Mouse (Mus musculus) intestine, embryonic 14.5 days (tissue): Measurements from ENCODE around the gene Bmper. TPM values are rescaled to one million over a fixed set of nuclear protein-coding genes. Genes with fewer than 3 reads are reported as not detected.

Experiments used
- ATAC-seq: fragments of 200-750 bp; cut with Nextera tagmentation; replicated peaks from 2 replicates; pipeline ENCODE4 v1.8.0; 2017; ENCODE audit warnings: low read depth, moderate number of reproducible peaks, moderate TSS enrichment, moderate library complexity; ENCODE audit not compliant: low FRiP score, low TSS enrichment
- DNase-seq: peaks from one replicate; pipeline ENCODE4 v3.0.0-alpha.2; 2018; ENCODE audit warnings: low spot score
- H3K27ac ChIP-seq: fragments of 300-500 bp; sonication (generic); 2 replicates; pipeline ENCODE4 v1.5.1; 2014; ENCODE audit warnings: low read depth, mild to moderate bottlenecking, control low read depth
- H3K27me3 ChIP-seq: fragments of 300-500 bp; sonication (generic); replicated peaks from 2 replicates; pipeline ENCODE4 v1.6.1; 2014; ENCODE audit warnings: low read length, control low read depth; ENCODE audit not compliant: control insufficient read depth, insufficient read depth
- H3K36me3 ChIP-seq: fragments of 300-500 bp; sonication (generic); 2 replicates; pipeline ENCODE4 v1.6.1; 2014; ENCODE audit warnings: low read length, control low read depth; ENCODE audit not compliant: control insufficient read depth, insufficient read depth
- H3K4me1 ChIP-seq: fragments of 300-500 bp; sonication (generic); replicated peaks from 2 replicates; pipeline ENCODE4 v1.6.1; 2014; ENCODE audit warnings: low read length, control low read depth, mixed read lengths; ENCODE audit not compliant: control insufficient read depth, insufficient read depth
- H3K4me2 ChIP-seq: fragments of 300-500 bp; sonication (generic); 2 replicates; pipeline ENCODE4 v1.6.1; 2014; ENCODE audit warnings: low read length
- H3K4me3 ChIP-seq: fragments of 300-500 bp; sonication (generic); 2 replicates; pipeline ENCODE4 v1.5.1; 2014; ENCODE audit warnings: low read depth, low read length, control low read depth, mixed read lengths
- H3K9ac ChIP-seq: fragments of 300-500 bp; sonication (generic); 2 replicates; pipeline ENCODE4 v1.6.1; 2014; ENCODE audit warnings: mild to moderate bottlenecking, low read length
- H3K9me3 ChIP-seq: fragments of 300-500 bp; sonication (generic); 2 replicates; pipeline ENCODE4 v1.6.1; 2016; ENCODE audit warnings: low read length, control low read depth; ENCODE audit not compliant: control insufficient read depth
- WGBS: fragments of 180-500 bp; shearing (Covaris S2); extraction: QIAGEN DNeasy Blood & Tissue Kit; methylation state at CpG from one replicate; pipeline ENCODE4 v1.1.7; 2014; 5-methylcytosine and 5-hydroxymethylcytosine counted together
- polyA plus RNA-seq: library from polyadenylated mRNA; unstranded; fragments of >200 nt; fragmentation: Nextera tagmentation; extraction: Ambion mirVana; gene quantifications from 2 replicates; pipeline ENCODE4 v1.2.1, GENCODE M21; 2014

Gene Bmper
- polyA plus RNA-seq, 1 experiment from 2014 or later, result 12.7 TPM

GRCm38 (mm10) chr9:23327830-23328229, 105.0 kb downstream of the Bmper start:
- H3K4me3 ChIP-seq, result no peak overlapping the region
- no peak for ATAC-seq
- no peaks in the 10 kb centered on the region for H3K4me1 ChIP-seq
- H3K4me2 ChIP-seq, result no peak overlapping the region
- no peak overlapping the region for H3K27ac ChIP-seq
- H3K9ac ChIP-seq, result no peak overlapping the region
- no peak for DNase-seq
- no peaks in the 10 kb centered on the region for H3K27me3 ChIP-seq
- WGBS, result 83% methylated on average over 3 of the region's 3 CpGs
- no peaks in the 10 kb centered on the region for H3K36me3 ChIP-seq
- no peaks in the 10 kb centered on the region for H3K9me3 ChIP-seq

DNA sequence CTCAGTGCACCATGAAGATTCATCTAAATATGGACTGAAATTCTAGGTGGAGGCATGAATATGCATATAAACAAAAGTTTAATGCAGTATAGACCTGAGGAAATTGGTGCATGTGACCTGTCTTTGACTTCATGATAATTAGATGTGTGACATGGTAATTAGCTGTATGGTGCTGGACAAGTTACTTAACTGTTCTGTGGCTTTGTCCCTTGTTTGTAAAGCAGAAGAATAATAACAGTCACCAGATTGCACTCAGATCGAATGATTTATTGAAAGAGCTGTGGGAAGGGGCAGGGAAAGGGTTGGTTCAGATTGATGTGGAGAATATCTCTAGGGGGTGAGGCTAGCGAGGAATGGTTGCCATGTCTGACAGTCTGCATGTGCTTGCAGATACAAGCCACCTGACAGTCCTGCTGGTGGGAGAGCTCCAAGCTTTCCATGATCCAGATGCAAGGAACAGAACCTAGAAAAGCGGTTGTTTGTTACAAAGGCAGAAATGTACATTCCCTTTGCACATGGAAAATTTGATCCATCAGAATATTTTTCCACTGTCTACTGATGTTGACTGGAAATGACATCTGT, 110.3 kb downstream of the Bmper start:
- DNase-seq, result no peak
- Histone ChIP-seq H3K4me1 (no peaks in the 10 kb centered on the region), H3K9ac (no peak overlapping the region), H3K27me3 (no peaks in the 10 kb centered on the region), H3K27ac (no peak overlapping the region), H3K4me3 (no peak overlapping the region), H3K9me3 (no peaks in the 10 kb centered on the region), H3K4me2 (no peak overlapping the region), H3K36me3 (no peaks in the 10 kb centered on the region)
- WGBS, result 65% methylated on average over 3 of the region's 3 CpGs
- no peak for ATAC-seq

DNA sequence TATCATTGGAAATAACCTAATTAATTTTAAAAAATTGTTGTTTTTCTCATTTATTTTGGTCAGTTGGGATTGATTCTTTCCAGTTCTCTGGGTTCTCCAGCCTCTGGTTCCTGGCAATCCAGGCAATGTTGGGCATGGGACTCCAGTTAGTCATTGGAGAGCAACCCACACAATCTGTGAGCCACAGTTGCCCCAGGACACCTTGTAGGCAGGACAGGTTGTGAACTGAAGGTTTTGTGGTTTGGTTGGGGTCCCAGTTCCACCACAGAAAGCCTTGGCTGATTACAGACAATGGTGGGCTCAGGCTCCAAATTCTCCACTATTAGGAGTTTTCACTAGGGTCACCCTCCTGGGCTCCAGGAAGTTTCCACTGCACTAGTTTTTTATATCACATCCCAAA, 117.7 kb downstream of the Bmper start:
- no peak for DNase-seq
- Histone ChIP-seq H3K4me2 (no peak overlapping the region), H3K4me1 (no peaks in the 10 kb centered on the region), H3K4me3 (no peak overlapping the region), H3K9me3 (no peaks in the 10 kb centered on the region), H3K27ac (no peak overlapping the region), H3K36me3 (no peaks in the 10 kb centered on the region), H3K27me3 (no peaks in the 10 kb centered on the region), H3K9ac (no peak overlapping the region)
- ATAC-seq, result no peak

- DNase-seq, result no peak
- no peak overlapping the region for H3K4me3 ChIP-seq
- no peaks in the 10 kb centered on the region for H3K36me3 ChIP-seq
- no peak overlapping the region for H3K27ac ChIP-seq
- H3K4me1 ChIP-seq, result no peaks in the 10 kb centered on the region
- no peak overlapping the region for H3K9ac ChIP-seq
- no peaks in the 10 kb centered on the region for H3K9me3 ChIP-seq
- H3K27me3 ChIP-seq, result no peaks in the 10 kb centered on the region
- H3K4me2 ChIP-seq, result no peak overlapping the region
- ATAC-seq, result no peak
Measured at GRCm38 (mm10) chr9:23341246-23341645, 118.4 kb downstream of the Bmper start.

GRCm38 (mm10) chr9:23344353-23344752, 121.5 kb downstream of the Bmper start:
- no peak for ATAC-seq
- Histone ChIP-seq H3K27me3 (no peaks in the 10 kb centered on the region), H3K4me1 (no peaks in the 10 kb centered on the region), H3K27ac (no peak overlapping the region), H3K9me3 (no peaks in the 10 kb centered on the region), H3K4me2 (no peak overlapping the region), H3K36me3 (no peaks in the 10 kb centered on the region), H3K4me3 (no peak overlapping the region), H3K9ac (no peak overlapping the region)
- DNase-seq, result no peak

DNA sequence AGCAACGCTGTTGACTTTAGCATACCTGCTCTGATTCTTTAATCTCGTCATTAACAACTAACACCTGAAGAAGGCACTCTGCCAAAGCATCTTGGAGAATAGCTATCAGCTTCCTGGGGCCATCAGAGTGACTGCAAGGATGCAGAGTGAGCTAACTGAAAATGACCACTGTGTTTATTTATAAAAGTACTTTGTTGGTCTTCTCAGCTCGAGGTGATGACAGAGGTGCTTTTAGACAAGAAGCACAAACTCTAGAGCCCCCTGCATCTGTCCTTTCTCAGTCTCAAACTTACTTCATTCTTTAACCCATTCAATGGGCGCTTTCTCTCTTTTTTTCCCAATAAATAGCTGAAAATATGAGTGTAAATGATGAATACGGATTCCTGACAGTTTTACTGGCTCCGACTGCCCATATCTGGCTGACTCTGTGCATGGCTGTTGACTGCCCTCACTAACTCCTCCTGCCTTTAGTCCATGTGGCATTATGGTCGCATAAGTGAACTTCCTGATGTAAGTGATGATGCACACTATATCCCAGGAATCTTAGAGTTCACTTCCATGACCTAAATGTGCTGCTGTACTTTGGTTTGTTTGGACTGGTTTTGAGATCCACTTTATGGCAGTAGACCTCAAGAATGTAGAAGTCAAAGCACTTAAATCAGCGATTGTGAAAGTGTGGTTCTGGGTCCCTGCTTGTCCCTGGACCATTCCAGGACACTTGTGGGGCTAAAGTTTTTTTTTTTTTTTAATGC, 122.4 kb downstream of the Bmper start:
- Histone ChIP-seq H3K4me2 (no peak overlapping the region), H3K27ac (no peak overlapping the region), H3K27me3 (no peaks in the 10 kb centered on the region), H3K9ac (no peak overlapping the region), H3K4me1 (no peaks in the 10 kb centered on the region), H3K9me3 (no peaks in the 10 kb centered on the region), H3K4me3 (no peak overlapping the region), H3K36me3 (no peaks in the 10 kb centered on the region)
- ATAC-seq (no peak), DNase-seq (no peak)
- 51% methylated on average over 8 of the region's 8 CpGs for WGBS

DNA sequence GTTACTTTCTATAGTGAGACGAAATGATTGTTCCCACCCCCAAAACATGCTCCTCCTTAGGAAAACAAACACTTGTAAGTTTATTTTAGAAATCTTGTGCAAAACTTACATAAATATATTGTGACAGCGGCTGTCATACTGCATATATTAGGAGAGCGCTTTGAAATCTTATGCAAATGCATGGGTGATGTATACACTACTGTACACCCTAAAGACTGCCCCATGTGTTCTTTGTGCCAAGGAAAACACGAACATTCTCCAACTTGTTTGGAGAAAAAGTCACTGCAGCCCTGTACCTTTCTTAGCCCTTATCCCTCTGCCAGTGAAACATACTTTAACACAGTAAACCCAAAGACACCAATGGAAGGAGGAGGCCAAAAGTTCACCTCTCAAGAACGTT, 126.7 kb downstream of the Bmper start:
- Histone ChIP-seq H3K4me3 (no peak overlapping the region), H3K27ac (no peak overlapping the region), H3K27me3 (no peaks in the 10 kb centered on the region), H3K9me3 (no peaks in the 10 kb centered on the region), H3K4me1 (no peaks in the 10 kb centered on the region), H3K9ac (no peak overlapping the region), H3K36me3 (no peaks in the 10 kb centered on the region), H3K4me2 (no peak overlapping the region)
- DNase-seq (no peak), ATAC-seq (no peak)
- 56% methylated on average over 5 of the region's 5 CpGs for WGBS

DNA sequence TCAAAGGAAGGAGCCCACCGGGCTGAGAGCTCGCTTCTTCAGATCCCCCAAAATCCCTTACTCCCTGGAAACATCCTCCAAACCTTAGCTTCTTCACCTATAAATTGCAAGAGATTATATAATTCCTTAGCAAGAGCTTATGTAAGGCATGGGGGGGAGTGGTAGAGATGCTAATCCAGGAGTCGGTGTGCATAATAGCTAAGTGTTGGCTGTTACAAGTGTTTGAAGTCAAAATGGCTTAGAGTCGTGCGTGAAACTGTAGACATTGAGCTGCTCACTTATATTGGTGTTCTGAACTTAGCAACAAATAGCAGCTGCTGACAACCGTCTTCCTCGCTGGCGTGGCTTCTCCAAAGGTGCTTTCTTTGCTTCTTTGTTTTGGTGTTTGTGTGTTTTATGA, 128.5 kb downstream of the Bmper start:
- H3K9ac ChIP-seq, result no peak overlapping the region
- no peaks in the 10 kb centered on the region for H3K27me3 ChIP-seq
- no peak overlapping the region for H3K4me3 ChIP-seq
- no peak for DNase-seq
- no peaks in the 10 kb centered on the region for H3K36me3 ChIP-seq
- no peak overlapping the region for H3K27ac ChIP-seq
- 93% methylated on average over 8 of the region's 8 CpGs for WGBS
- H3K9me3 ChIP-seq, result no peaks in the 10 kb centered on the region
- no peak for ATAC-seq
- no peak overlapping the region for H3K4me2 ChIP-seq
- H3K4me1 ChIP-seq, result no peaks in the 10 kb centered on the region

- Histone ChIP-seq H3K4me3 (no peak overlapping the region), H3K9me3 (no peaks in the 10 kb centered on the region), H3K27me3 (no peaks in the 10 kb centered on the region), H3K27ac (no peak overlapping the region), H3K4me2 (no peak overlapping the region), H3K36me3 (no peaks in the 10 kb centered on the region), H3K4me1 (no peaks in the 10 kb centered on the region), H3K9ac (no peak overlapping the region)
- 88% methylated on average over 2 of the region's 2 CpGs for WGBS
- ATAC-seq, result no peak
- no peak for DNase-seq
Measured at GRCm38 (mm10) chr9:23352396-23352795, 129.5 kb downstream of the Bmper start.
